Mouse (Mus musculus) liver, embryonic 14.5 days (tissue): Measurements from ENCODE around the gene Olfr9. TPM values are rescaled to one million over a fixed set of nuclear protein-coding genes. Genes with fewer than 3 reads are reported as not detected.
A peak's percentile ranks its signal among the peaks of the same experiment; 100 is the strongest.
"Not testable (repeated sequence)": the region's sequence is repeated elsewhere in the genome, so short reads cannot be mapped to it uniquely, and the experiment has no call there.

Experiments
- ATAC-seq: fragments of 200-750 bp; cut with Nextera tagmentation; 2 replicates; pipeline ENCODE4 v1.8.0; 2017; ENCODE audit warnings: moderate number of reproducible peaks, mild to moderate bottlenecking, moderate library complexity; ENCODE audit not compliant: insufficient read depth
- DNase-seq, 3 experiments: peaks; one replicate each; pipeline ENCODE4 v3.0.0-alpha.2; 2012 to 2013; ENCODE audit warnings: low read depth in 3 of 3, low spot score in 3 of 3
- H3K27ac ChIP-seq: fragments of 300-500 bp; sonication (generic); 2 replicates; pipeline ENCODE4 v1.5.1; 2014; ENCODE audit warnings: moderate library complexity, mild to moderate bottlenecking, control low read depth, inconsistent platforms
- H3K27me3 ChIP-seq: fragments of 300-500 bp; sonication (generic); 2 replicates; pipeline ENCODE4 v1.6.1; 2014; ENCODE audit warnings: mild to moderate bottlenecking, low read length, moderate library complexity; ENCODE audit not compliant: control insufficient read depth, insufficient read depth
- H3K36me3 ChIP-seq: fragments of 300-500 bp; sonication (generic); replicated peaks from 2 replicates; pipeline ENCODE4 v1.6.1; 2014; ENCODE audit warnings: low read depth; ENCODE audit not compliant: control insufficient read depth, insufficient read depth
- H3K4me1 ChIP-seq, 2 experiments: fragments of 200-500 bp in 1 of 2; fragments of 300-500 bp in 1 of 2; sonication (generic) in 1 of 2; replicated peaks; 2 replicates each; pipeline ENCODE4 v1.6.1; 2012 to 2014; ENCODE audit warnings: antibody characterized with exemption in 1 of 2, inconsistent platforms in 1 of 2, low read length in 1 of 2; ENCODE audit not compliant: control insufficient read depth in 2 of 2, insufficient read depth in 2 of 2
- H3K4me2 ChIP-seq: fragments of 300-500 bp; sonication (generic); 2 replicates; pipeline ENCODE4 v1.6.1; 2014; ENCODE audit warnings: low read depth, mild to moderate bottlenecking, control low read depth, moderate library complexity
- H3K4me3 ChIP-seq, 2 experiments: fragments of 200-500 bp in 1 of 2; fragments of 300-500 bp in 1 of 2; sonication (generic) in 1 of 2; 2 replicates each; pipeline ENCODE4 v1.5.1; 2012 to 2014; ENCODE audit warnings: low read depth in 2 of 2, low read length in 2 of 2, mild to moderate bottlenecking in 2 of 2, control low read depth in 1 of 2, inconsistent platforms in 1 of 2, moderate library complexity in 1 of 2; ENCODE audit not compliant: insufficient read depth in 1 of 2
- H3K9ac ChIP-seq: fragments of 300-500 bp; sonication (generic); replicated peaks from 2 replicates; pipeline ENCODE4 v1.6.1; 2014; ENCODE audit warnings: mild to moderate bottlenecking, control low read depth, moderate library complexity
- H3K9me3 ChIP-seq: fragments of 300-500 bp; sonication (generic); 2 replicates; pipeline ENCODE4 v1.6.1; 2016; ENCODE audit warnings: low read length, mixed read lengths; ENCODE audit not compliant: control insufficient read depth
- CTCF ChIP-seq: IDR thresholded peaks from 2 replicates; pipeline ENCODE4 v1.5.1; 2016; ENCODE audit warnings: antibody characterized with exemption, low read depth, control low read depth
- EP300 ChIP-seq: IDR thresholded peaks from 2 replicates; pipeline ENCODE4 v1.6.1; 2016; ENCODE audit warnings: antibody characterized with exemption, low read depth
- WGBS: fragments of 180-500 bp; shearing (Covaris S2); extraction: QIAGEN DNeasy Blood & Tissue Kit; methylation state at CpG from one replicate; pipeline ENCODE4 v1.1.7; 2014; ENCODE audit not compliant: insufficient replicate concordance; 5-methylcytosine and 5-hydroxymethylcytosine counted together
- polyA plus RNA-seq, 2 experiments: library from polyadenylated mRNA; depleted of rRNA in 1 of 2; stranded (reverse) in 1 of 2; unstranded in 1 of 2; fragments of >200 nt; fragmentation: Nextera tagmentation in 1 of 2; extraction: Ambion mirVana in 1 of 2; gene quantifications; 2 replicates each; pipeline versions ENCODE4 v1.2.1 to v1.2.3; 2012 to 2014

Gene Olfr9
- polyA plus RNA-seq, 2 experiments: not detected

GRCm38 (mm10) chr10:128980644-128981365 lies 8.4 kb upstream of the Olfr9 start:
- H3K4me1 ChIP-seq: no peaks in the 10 kb centered on the region
- ATAC-seq (no peak), DNase-seq (no peak)
- no peaks in the 10 kb centered on the region for H3K27me3 ChIP-seq
- H3K4me2 ChIP-seq: no peak overlapping the region
- no peak overlapping the region for H3K27ac ChIP-seq
- H3K9me3 ChIP-seq: no peaks in the 10 kb centered on the region
- H3K36me3 ChIP-seq: no peaks in the 10 kb centered on the region
- no peak overlapping the region for H3K9ac ChIP-seq
- no peak for TF ChIP-seq EP300
- TF ChIP-seq CTCF: no peak
- no peak overlapping the region for H3K4me3 ChIP-seq
- 52% methylated on average over 3 of the region's 3 CpGs for WGBS

GRCm38 (mm10) chr10:128990129-128990850 lies 1.1 kb downstream of the Olfr9 start:
- H3K4me1 ChIP-seq, H3K9me3 ChIP-seq, H3K9ac ChIP-seq, H3K4me2 ChIP-seq, H3K4me3 ChIP-seq, H3K36me3 ChIP-seq, H3K27ac ChIP-seq, H3K27me3 ChIP-seq, ATAC-seq, DNase-seq: not testable (repeated sequence)
- 30% methylated on average over 7 of the region's 10 CpGs for WGBS

- ATAC-seq (no peak), DNase-seq (no peak)
- no peak overlapping the region for H3K27ac ChIP-seq
- no peak overlapping the region for H3K4me3 ChIP-seq
- H3K9me3 ChIP-seq: no peaks in the 10 kb centered on the region
- H3K4me1 ChIP-seq: no peaks in the 10 kb centered on the region
- no peak overlapping the region for H3K9ac ChIP-seq
- H3K4me2 ChIP-seq: no peak overlapping the region
- no peaks in the 10 kb centered on the region for H3K36me3 ChIP-seq
- no peaks in the 10 kb centered on the region for H3K27me3 ChIP-seq
- no peak for TF ChIP-seq CTCF
- TF ChIP-seq EP300: no peak
Observed at GRCm38 (mm10) chr10:128990994-128991393, 1.8 kb downstream of the Olfr9 start.

- no peak overlapping the region for H3K4me2 ChIP-seq
- H3K4me3 ChIP-seq: no peak overlapping the region
- WGBS: 63% methylated on average over 1 of the region's 1 CpGs
- H3K27ac ChIP-seq: no peak overlapping the region
- H3K4me1 ChIP-seq: no peaks in the 10 kb centered on the region
- H3K9ac ChIP-seq: no peak overlapping the region
- no peaks in the 10 kb centered on the region for H3K27me3 ChIP-seq
- DNase-seq (no peak), ATAC-seq (no peak)
- TF ChIP-seq CTCF: no peak
- no peak for TF ChIP-seq EP300
- H3K9me3 ChIP-seq: no peaks in the 10 kb centered on the region
- no peaks in the 10 kb centered on the region for H3K36me3 ChIP-seq
Observed at GRCm38 (mm10) chr10:128995796-128996195, 6.6 kb downstream of the Olfr9 start.

- DNase-seq: no peak
- Histone ChIP-seq H3K27me3 (no peaks in the 10 kb centered on the region), H3K4me1 (no peaks in the 10 kb centered on the region), H3K4me2 (no peak overlapping the region), H3K4me3 (no peak overlapping the region), H3K36me3 (no peaks in the 10 kb centered on the region), H3K9ac (no peak overlapping the region), H3K27ac (no peak overlapping the region), H3K9me3 (no peaks in the 10 kb centered on the region)
- WGBS: 48% methylated on average over 4 of the region's 4 CpGs
- TF ChIP-seq CTCF: no peak
- TF ChIP-seq EP300: no peak
- peak; percentile 18; the same call in 1 of the 2 replicates for ATAC-seq
Observed at GRCm38 (mm10) chr10:128996523-128997040, 7.4 kb downstream of the Olfr9 start.
